Mouse (Mus musculus) liver, embryonic 14.5 days (tissue): ENCODE measurements at regions not wholly inside any gene's neighbourhood (a gene's known extent, or its start where the extent isn't known, plus 50 kb on each side); places are given as distances from the start of the nearest gene placed in this dataset.

ENCODE experiments used
- CTCF ChIP-seq: IDR thresholded peaks from 2 replicates; pipeline ENCODE4 v1.5.1; 2016; ENCODE audit warnings: antibody characterized with exemption, low read depth, control low read depth
- EP300 ChIP-seq: IDR thresholded peaks from 2 replicates; pipeline ENCODE4 v1.6.1; 2016; ENCODE audit warnings: antibody characterized with exemption, low read depth

- TF ChIP-seq CTCF (no peak), EP300 (no peak)
Observed at GRCm38 (mm10) chr4:71356310-71356709, 401.5 kb downstream of the Gm11232 start.
